Mouse (Mus musculus): Measurements from ENCODE around the gene Hyls1. TPM values are rescaled to one million over a fixed set of nuclear protein-coding genes. Genes with fewer than 3 reads are reported as not detected.
"Not testable (repeated sequence)": the region's sequence is repeated elsewhere in the genome, so short reads cannot be mapped to it uniquely, and the experiment has no call there.

Hyls1 gene
- 1 to 10 TPM; 1.2 to 1.3 TPM for total RNA-seq (2021)
- long read RNA-seq, experiment 1 = 0 reads
- long read RNA-seq, experiment 2, partial matches to known transcripts = 0 of 1 reads
- long read RNA-seq, experiment 2, other reads (novel, unspliced or antisense) = 0 of 1 reads

DNA sequence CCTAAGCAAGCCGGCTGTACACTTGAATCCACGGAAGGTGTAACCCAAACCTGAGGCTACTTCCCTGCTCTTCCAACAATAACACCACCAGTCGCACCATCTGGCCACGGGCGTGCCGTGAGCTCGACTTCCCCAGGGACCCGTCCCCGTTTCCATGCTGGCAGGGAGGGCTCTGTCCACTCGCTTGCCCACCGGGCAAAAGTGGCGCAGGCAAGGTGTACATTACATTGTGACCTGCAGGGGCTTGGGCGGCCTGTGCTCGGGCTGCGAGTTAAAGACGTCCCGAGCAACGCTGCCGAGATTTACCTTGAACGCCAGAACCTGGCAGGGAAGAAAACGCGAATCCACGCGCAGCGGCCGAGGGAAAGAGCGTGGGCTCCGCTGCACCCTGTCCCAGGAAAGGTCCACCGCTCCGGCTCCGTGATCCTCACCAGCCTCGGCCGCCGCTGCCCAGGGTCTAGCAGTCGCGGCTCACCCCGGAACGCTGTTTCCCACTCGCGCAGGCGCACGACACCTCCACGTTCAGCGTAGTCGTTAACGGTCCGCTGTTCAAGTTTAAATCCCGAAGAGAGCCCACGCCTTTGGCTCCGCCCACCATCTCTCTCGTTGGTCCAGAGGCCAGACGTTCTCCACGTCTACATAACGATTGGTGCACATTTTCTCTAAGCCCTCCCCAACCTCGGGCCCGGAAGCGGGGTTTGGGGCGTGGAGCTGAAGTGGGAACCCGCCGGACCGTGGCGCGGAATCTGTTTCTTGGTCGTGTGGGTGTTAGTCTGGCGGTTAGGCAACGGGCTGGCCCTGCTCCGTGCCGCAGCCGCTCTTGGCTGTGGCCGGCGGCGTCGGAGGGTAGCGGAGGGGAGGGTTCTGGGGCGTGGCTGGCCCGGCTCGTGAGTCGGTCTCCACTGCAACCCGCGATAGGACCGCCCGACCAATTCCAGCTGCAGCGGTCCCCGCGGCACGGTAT, at the start of gene Hyls1, which contains the start of gene Pate2:
TSS of gene Hyls1 (minus strand) at position 828 of the 964 bp plus-strand sequence.
TSS of gene Pate2 (plus strand) at position 714 of the 964 bp plus-strand sequence.
- peak; percentile 27; the same call in 1 of the 2 replicates for TF ChIP-seq CTCF (IDR thresholded peaks at IDR 0.05)
- intact Hi-C loops (cut with DNase I) = no loop called here
- peak; percentile 95 for DNase-seq
- H3K27ac ChIP-seq = peak within 1 kb of the TSS; percentile 92
- H3K4me3 ChIP-seq = peak within 1 kb of the TSS; percentile 98

DNA sequence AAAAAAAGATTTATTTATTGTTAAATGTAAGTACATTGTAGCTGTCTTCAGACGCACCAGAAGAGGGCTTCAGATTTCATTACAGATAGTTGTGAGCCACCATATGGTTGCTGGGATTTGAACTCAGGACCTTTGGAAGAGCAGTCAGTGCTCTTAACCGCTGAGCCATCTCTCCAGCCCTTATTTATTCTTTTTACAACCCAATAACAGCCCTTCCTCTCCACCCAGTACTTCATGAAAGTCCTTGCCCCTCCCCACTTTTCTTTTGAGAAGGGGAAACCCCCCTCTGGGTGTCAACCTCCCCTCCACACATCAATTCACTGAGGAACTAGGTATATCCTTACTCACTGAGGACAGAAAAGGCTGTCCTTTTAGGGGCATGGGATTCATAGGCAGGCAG, 46.6 kb upstream of the Hyls1 start:
- H3K4me3 ChIP-seq; intact Hi-C loops (cut with DNase I); DNase-seq; H3K27ac ChIP-seq: not testable (repeated sequence)

DNA sequence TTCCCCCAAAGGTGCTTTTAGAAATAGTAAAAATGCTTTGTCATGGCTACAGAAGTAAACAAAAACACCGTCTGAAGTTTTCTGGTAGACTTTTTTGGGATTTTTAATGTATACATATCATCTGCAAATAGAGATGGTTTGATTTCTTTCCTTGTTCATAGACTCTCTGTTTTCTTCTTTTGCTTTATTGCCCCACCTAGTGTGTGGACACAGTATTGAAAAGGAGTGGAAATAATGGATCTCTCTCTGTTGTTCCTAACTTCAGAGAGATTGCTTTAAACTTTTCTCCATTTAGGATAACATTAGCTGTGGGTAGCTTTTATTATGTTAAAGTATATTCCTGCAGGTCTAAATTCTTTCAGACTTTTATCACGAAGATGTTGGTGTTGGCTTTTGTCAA, 43.8 kb upstream of the Hyls1 start:
- no peak overlapping the region for H3K27ac ChIP-seq
- TF ChIP-seq CTCF (IDR thresholded peaks at IDR 0.05) = peak; percentile 23; the same call in 1 of the 2 replicates
- no peak overlapping the region for H3K4me3 ChIP-seq
- DNase-seq = no peak
- intact Hi-C loops (cut with DNase I) = no loop called here

DNA sequence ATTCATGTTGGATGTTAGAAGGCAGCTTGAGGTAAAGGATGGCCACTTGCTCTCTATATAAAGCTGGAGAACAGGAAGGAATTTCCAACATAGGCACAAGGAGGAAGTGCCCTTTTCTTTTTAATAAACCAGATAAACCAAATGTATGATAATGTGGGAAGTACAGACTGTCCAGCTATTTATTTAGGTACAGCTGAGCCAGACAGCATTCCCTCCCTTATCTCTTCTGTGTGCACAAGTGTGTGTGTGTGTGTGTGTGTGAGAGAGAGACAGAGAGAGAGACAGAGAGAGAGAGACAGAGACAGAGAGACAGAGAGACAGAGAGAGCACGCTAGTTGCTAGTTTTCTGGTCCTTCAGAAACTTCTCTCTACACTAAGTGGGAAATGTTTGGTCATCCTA, 41.6 kb upstream of the Hyls1 start, which contains the start of gene Pate4:
TSS of gene Pate4 (minus strand) at position 101 of the 400 bp plus-strand sequence.
- intact Hi-C loops (cut with DNase I) = no loop called here
- TF ChIP-seq CTCF (IDR thresholded peaks at IDR 0.05) = no peak
- Histone ChIP-seq H3K27ac (no peak within 1 kb of the TSS), H3K4me3 (no peak within 1 kb of the TSS)
- no peak for DNase-seq

DNA sequence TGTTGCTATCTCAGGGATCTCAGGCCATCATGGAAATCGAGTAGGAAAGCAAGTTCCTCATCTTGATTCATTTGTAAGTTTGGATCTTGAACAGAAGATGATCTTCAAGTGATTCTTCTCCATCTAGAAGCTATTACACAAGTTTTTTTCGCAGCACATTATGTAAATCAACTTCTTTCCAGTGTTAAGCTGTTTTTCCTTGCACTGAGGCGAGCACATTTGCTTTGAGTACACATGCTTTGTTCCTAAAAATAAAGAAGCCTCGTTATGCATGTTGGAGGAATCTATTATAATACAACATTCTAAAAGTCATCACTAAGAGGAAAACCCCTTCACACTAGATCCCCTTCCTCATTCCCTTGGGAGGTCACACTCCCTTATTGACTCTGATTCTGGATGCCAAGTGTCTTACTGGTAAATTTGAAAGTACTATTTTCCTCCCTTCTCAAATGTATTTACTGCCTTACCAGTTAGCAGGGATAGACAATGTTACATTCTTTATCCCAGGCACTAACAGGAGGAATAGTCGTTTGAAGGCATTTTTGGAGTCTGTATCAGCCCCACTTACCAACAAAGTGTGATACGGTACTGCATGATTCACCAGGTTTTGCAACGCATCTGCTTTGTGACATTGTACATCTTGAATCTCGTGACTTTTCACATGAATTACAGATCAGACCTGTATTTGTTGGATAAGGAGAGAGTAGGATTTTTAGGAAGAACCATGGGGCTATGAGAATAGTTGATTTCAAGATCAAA, 37.6 kb upstream of the Hyls1 start:
- TF ChIP-seq CTCF (IDR thresholded peaks at IDR 0.05) = no peak
- Histone ChIP-seq H3K4me3 (no peak overlapping the region), H3K27ac (no peak overlapping the region)
- no peak for DNase-seq
- intact Hi-C loops (cut with DNase I) = no loop called here

DNA sequence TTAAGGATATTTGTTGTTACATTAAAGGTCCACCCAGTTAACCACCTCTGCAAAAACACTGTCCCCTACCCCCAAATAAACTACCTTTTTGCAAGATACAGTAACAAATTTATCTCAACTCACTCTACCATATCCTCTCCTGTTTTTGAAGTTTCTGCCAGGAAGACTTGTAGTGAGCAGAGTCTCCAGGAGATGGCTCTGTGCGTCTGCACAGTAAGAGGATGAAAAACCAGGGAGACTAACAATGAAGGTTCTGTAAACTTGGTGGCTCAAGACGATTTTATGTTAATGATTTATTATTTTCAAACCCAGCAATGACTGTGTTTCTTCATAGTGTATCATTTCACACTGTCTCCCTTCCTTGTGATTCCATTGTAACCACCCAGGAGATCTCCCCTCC, 22.7 kb upstream of the Hyls1 start:
- no peak for DNase-seq
- intact Hi-C loops (cut with DNase I) = no loop called here
- Histone ChIP-seq H3K4me3 (no peak overlapping the region), H3K27ac (no peak overlapping the region)
- peak; percentile 47 for TF ChIP-seq CTCF (IDR thresholded peaks at IDR 0.05)

DNA sequence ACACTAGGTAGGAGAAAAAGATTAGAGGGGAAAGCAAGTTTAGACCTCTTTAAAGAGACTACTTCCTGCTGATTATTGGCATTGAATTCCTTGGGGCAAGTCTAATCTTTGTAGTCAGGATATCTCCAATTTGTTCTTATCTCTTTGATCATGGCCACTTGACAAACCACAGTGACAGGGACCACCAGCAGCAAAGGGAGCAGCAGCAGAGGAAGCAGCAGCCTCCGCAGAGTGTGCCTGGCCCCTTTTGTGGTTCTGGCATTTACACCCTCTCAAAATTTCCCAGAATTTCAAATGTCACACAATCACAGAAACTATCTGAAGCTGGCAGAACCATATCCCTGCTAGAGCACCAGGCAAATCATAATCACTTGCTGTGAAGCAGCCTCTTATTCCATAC, 17.5 kb upstream of the Hyls1 start:
- intact Hi-C loops (cut with DNase I) = no loop called here
- TF ChIP-seq CTCF (IDR thresholded peaks at IDR 0.05) = no peak

DNA sequence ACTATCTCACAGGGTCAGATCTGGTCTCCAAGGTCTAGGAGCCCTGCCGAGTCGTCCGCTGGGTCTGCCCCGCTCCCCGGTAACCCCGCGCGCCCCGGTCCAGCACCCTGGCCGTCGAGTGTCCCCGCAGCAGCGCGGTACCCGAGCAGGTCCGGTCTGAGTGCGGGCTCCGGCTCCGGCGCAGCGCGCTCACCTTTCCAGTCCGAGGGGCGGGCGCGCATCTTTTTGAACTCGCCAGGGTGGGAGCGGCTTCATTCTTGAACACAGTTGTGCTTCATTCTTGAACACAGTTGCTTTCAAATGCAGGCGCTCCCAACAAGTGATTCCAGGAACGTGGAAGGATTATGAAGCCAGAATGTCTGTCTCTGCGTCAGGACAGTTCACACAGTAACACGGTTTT, 4.2 kb upstream of the Hyls1 start:
- TF ChIP-seq CTCF (IDR thresholded peaks at IDR 0.05) = no peak
- H3K4me3 ChIP-seq = no peak overlapping the region
- DNase-seq = no peak
- H3K27ac ChIP-seq = no peak overlapping the region
- intact Hi-C loops (cut with DNase I) = no loop called here

More for the DNA sequence above, 17.5 kb upstream of the Hyls1 start:
- Histone ChIP-seq H3K27ac (no peak overlapping the region), H3K4me3 (no peak overlapping the region)
- DNase-seq = no peak

DNA sequence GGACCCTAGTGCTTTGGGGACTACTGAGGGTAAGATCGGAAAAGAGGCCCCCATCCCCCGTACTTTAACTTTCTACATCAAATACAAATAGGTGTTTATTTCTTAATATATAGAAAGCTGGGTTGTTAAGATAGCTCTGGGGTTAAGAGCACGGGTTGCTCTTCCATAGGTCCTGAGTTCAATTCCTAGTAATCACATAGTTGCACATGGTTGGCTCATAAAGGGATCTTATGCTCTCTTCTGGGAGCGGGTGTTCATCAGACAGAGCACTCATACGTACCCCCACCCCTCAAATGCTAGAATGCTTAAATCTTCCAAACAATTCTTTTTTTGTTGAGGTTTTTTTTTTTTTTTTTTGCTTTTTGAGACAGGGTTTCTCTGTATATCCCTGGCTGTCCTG, 465 bp upstream of the Hyls1 start:
- Histone ChIP-seq H3K27ac (peak overlapping the region; percentile 92), H3K4me3 (peak overlapping the region; percentile 98)
- no peak for DNase-seq
- no peak for TF ChIP-seq CTCF (IDR thresholded peaks at IDR 0.05)
- intact Hi-C loops (cut with DNase I) = no loop called here

DNA sequence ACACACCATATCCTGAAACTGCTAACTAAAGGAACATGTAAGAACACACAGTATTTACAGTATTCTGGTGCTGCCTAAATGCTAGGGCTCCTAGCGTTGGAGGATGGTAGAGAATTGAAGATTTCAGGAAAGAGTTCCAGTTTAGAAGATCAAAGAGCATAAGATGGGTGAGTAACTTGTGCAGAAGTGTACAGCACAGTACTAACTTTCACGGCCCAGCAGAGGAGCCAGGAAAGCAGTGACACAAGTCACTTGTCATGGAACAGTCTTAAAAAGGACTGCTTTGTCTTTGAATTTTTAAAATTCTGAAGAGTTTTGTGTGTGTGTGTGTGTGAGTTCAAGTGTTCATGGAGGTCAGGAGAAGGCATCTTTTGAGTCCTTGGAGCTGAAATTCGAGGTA, 2.2 kb downstream of the Hyls1 start:
- Histone ChIP-seq H3K27ac (no peak overlapping the region), H3K4me3 (no peak overlapping the region)
- DNase-seq = no peak
- no peak for TF ChIP-seq CTCF (IDR thresholded peaks at IDR 0.05)
- intact Hi-C loops (cut with DNase I) = no loop called here

DNA sequence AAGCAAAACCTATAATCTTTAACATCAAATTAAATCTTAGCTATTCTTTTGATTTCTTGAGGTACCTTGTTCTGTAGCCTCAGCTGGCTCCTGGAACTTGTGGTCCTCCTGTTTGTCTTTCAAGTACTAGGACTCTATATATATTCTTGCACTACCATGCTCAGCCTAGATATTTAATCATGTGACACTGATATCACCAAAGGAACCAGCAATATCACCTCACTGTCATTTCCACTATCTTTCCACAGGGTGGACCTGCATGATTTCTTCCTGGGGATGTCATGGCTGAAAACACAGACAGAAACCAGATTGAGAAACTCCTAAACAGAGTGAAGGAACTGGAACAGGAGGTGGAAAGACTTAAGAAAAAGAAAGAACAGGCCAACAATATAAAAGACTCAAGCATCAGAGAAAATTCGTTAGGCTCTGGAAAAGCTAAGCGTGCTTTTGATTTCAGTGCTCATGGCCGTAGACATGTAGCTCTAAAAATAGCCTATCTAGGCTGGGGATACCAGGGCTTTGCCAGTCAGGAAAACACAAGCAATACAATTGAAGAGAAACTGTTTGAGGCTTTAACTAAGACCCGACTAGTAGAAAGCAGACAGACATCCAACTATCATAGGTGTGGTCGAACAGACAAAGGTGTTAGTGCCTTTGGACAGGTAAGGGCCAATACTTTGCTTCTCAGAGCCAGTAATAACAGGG, 5.5 kb downstream of the Hyls1 start:
- Histone ChIP-seq H3K27ac (no peak overlapping the region), H3K4me3 (no peak overlapping the region)
- TF ChIP-seq CTCF (IDR thresholded peaks at IDR 0.05) = no peak
- intact Hi-C loops (cut with DNase I) = no loop called here
- no peak for DNase-seq

DNA sequence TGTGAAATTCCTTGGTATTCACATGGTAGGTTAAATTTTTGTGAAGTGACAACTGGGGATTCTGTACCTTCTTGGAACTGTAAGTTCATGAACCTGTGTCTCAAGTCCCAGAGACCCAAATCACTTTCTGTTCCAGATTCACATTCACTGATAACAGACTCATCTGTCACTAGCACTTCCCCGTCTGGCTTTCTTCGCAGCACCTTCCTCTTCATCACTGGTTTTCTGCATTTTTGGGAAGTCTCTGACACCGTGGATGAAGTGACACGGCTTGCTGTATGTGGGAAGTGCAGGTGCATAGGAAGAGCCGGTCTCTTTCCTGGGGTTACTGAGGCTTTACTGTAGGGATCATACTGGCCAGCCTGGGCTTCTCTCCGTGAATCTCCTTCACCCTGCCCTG, 8.6 kb downstream of the Hyls1 start:
- intact Hi-C loops (cut with DNase I) = no loop called here
- H3K27ac ChIP-seq = no peak overlapping the region
- no peak overlapping the region for H3K4me3 ChIP-seq
- DNase-seq = no peak
- no peak for TF ChIP-seq CTCF (IDR thresholded peaks at IDR 0.05)

Data from gastrocnemius, adult 2 months (tissue).